9 mouse cellular contexts compared by ENCODE assay signal in genomic region chr3:67564731-67565357, GRCm38 (mm10). TPM values are rescaled to one million over a fixed set of nuclear protein-coding genes. Genes with fewer than 3 reads are reported as not detected.
A peak's percentile ranks its signal among the peaks of the same experiment; 100 is the strongest.
DNase-seq lines count a peak whose midpoint lies in the region; ATAC-seq and TF ChIP-seq lines count a peak whose summit lies in the region.
"Had no signal": no experiment of that assay in that cellular context is flagged by ENCODE, and none has a peak within 500 bp of the region (broad histone marks: within the 10 kb centered on the region; RNA-seq: fewer than 3 reads in every experiment).

No protein-coding gene starts in this region.

- no peak for TF ChIP-seq POLR2A in spleen, adult 2 months (IDR thresholded peaks at IDR 0.05; ENCODE audit: low read depth, low read length)

- no peak overlapping the region for H3K9ac ChIP-seq in midbrain, embryonic 11.5 days (ENCODE audit: low read length)
- H3K9ac ChIP-seq in liver, embryonic 11.5 days (ENCODE audit: low read depth, low read length) = no peak overlapping the region

- H3K9me3 ChIP-seq in midbrain, embryonic 11.5 days (ENCODE audit: control insufficient read depth, low read length) = no peaks in the 10 kb centered on the region; the same call in 1 of the 2 replicates
- no peaks in the 10 kb centered on the region for H3K9me3 ChIP-seq in midbrain, embryonic 10.5 days (replicated peaks)
- H3K9me3 ChIP-seq in liver, embryonic 11.5 days (ENCODE audit: control insufficient read depth, low read length) = no peaks in the 10 kb centered on the region
- H3K9me3 ChIP-seq: G1E had no signal

- WGBS in midbrain, embryonic 11.5 days = 65% methylated on average over 5 of the region's 5 CpGs
- WGBS in midbrain, embryonic 10.5 days = 70% methylated on average over 5 of the region's 5 CpGs
- 55% methylated on average over 5 of the region's 5 CpGs for WGBS in liver, embryonic 11.5 days
- 56% methylated on average over 5 of the region's 5 CpGs for WGBS in spleen, adult 2 months

- H3K4me1 ChIP-seq in midbrain, embryonic 11.5 days (ENCODE audit: control insufficient read depth, insufficient read depth, low read length) = no peaks in the 10 kb centered on the region
- H3K4me1 ChIP-seq in midbrain, embryonic 10.5 days = no peaks in the 10 kb centered on the region
- H3K4me1 ChIP-seq in liver, embryonic 11.5 days (replicated peaks; ENCODE audit: control insufficient read depth, insufficient read depth, low read length) = no peaks in the 10 kb centered on the region
- no peaks in the 10 kb centered on the region for H3K4me1 ChIP-seq in spleen, adult 2 months (ENCODE audit: control insufficient read depth, insufficient read depth, insufficient read length)

- ATAC-seq in midbrain, embryonic 11.5 days (ENCODE audit: low FRiP score) = 0 out of 2 replicates have a peak, but pooled peaks have one; percentile 46
- ATAC-seq in liver, embryonic 11.5 days (replicated peaks; ENCODE audit: low FRiP score) = peak; percentile 60

- no peak overlapping the region for H3K4me2 ChIP-seq in midbrain, embryonic 11.5 days
- H3K4me2 ChIP-seq in liver, embryonic 11.5 days = no peak overlapping the region

- no peak overlapping the region for H3K4me3 ChIP-seq in gastrocnemius, adult 2 months
- H3K4me3 ChIP-seq in midbrain, embryonic 11.5 days (ENCODE audit: low read depth, low read length) = no peak overlapping the region
- H3K4me3 ChIP-seq in midbrain, embryonic 10.5 days = no peak overlapping the region
- H3K4me3 ChIP-seq in liver, embryonic 11.5 days (ENCODE audit: low read depth, low read length) = no peak overlapping the region
- no peak overlapping the region for H3K4me3 ChIP-seq in spleen, adult 2 months (ENCODE audit: extremely low read depth, insufficient read depth, insufficient read length)

- intact Hi-C loops in gastrocnemius, adult 2 months (cut with DNase I) = loop anchor here (5.0 kb wide), 1 partner anchor 213 kb away; no protein-coding TSS in a partner anchor

- TF ChIP-seq CTCF in gastrocnemius, adult 2 months (IDR thresholded peaks at IDR 0.05) = peak; percentile 35
- peak; percentile 48; the same call in 1 of the 2 replicates for TF ChIP-seq CTCF in spleen, adult 2 months (IDR thresholded peaks at IDR 0.05; ENCODE audit: extremely low read depth, insufficient read depth, insufficient read length, insufficient replicate concordance)

- no peaks in the 10 kb centered on the region for H3K36me3 ChIP-seq in midbrain, embryonic 11.5 days (ENCODE audit: control insufficient read depth, insufficient read depth, low read length)
- H3K36me3 ChIP-seq in midbrain, embryonic 10.5 days = no peaks in the 10 kb centered on the region
- H3K36me3 ChIP-seq in liver, embryonic 11.5 days (ENCODE audit: control insufficient read depth, insufficient read depth, low read length) = no peaks in the 10 kb centered on the region
- no peaks in the 10 kb centered on the region for H3K36me3 ChIP-seq in spleen, adult 2 months (ENCODE audit: control insufficient read depth, insufficient read depth, low read length)
- H3K36me3 ChIP-seq: G1E had no signal

- H3K27me3 ChIP-seq in midbrain, embryonic 11.5 days (ENCODE audit: control insufficient read depth, insufficient read depth, low read length) = no peaks in the 10 kb centered on the region
- no peaks in the 10 kb centered on the region for H3K27me3 ChIP-seq in midbrain, embryonic 10.5 days (ENCODE audit: low read depth, poor library complexity, severe bottlenecking)
- H3K27me3 ChIP-seq in liver, embryonic 11.5 days (replicated peaks; ENCODE audit: control insufficient read depth, insufficient read depth, low read length) = no peaks in the 10 kb centered on the region
- H3K27me3 ChIP-seq in spleen, adult 2 months (ENCODE audit: control insufficient read depth, insufficient read depth, low read length) = no peaks in the 10 kb centered on the region

- no peak for DNase-seq in gastrocnemius, adult 2 months
- DNase-seq in gastrocnemius, adult 8-10 months (ENCODE audit: low spot score in 2 of 2) = no peak
- no peak for DNase-seq in midbrain, embryonic 11.5 days (ENCODE audit: low spot score, missing footprints)
- no peak for DNase-seq in midbrain, embryonic 10.5 days (ENCODE audit: low spot score)
- no peak for DNase-seq in liver, embryonic 11.5 days (ENCODE audit: low spot score)
- peak in 1 of 2 experiments; percentile 36 for DNase-seq in spleen, adult 2 months (ENCODE audit: low read depth in 1 of 2, low spot score in 2 of 2)
- no peak for DNase-seq in right cerebral cortex, postnatal 4 days
- DNase-seq in layer of hippocampus, adult 8-10 months (ENCODE audit: low spot score in 2 of 2) = no peak

- no peak overlapping the region for H3K27ac ChIP-seq in gastrocnemius, adult 2 months
- no peak overlapping the region for H3K27ac ChIP-seq in midbrain, embryonic 11.5 days (ENCODE audit: low read depth, low read length)
- H3K27ac ChIP-seq in midbrain, embryonic 10.5 days (replicated peaks) = no peak overlapping the region
- no peak overlapping the region for H3K27ac ChIP-seq in liver, embryonic 11.5 days (ENCODE audit: low read depth, low read length)
- H3K27ac ChIP-seq in spleen, adult 2 months (ENCODE audit: insufficient read depth, low read length) = no peak overlapping the region

RNA-seq across cellular contexts. Expression of gene Mfsd1, which starts 17.7 kb away (rescaled TPM):
- total RNA-seq in gastrocnemius, adult 2 months (2021) = 10 to 100 TPM; 23.5 to 26.4 TPM
- 10 to 100 TPM; 19.8 to 30.5 (median 25.2) TPM for total RNA-seq in gastrocnemius, adult 8-10 months (2022)
- polyA plus RNA-seq in midbrain, embryonic 11.5 days (2014; fragmentation: Nextera tagmentation; extraction: Ambion mirVana) = 68.0 and 72.4 TPM in 2 replicates
- 62.9 and 64.6 TPM in 2 replicates for polyA plus RNA-seq in midbrain, embryonic 10.5 days (2016; fragmentation: Nextera tagmentation; extraction: Ambion mirVana)
- 44.4 and 51.7 TPM in 2 replicates for polyA plus RNA-seq in liver, embryonic 11.5 days (2014; fragmentation: Nextera tagmentation; extraction: Ambion mirVana)
- 32.9 and 34.8 TPM in 2 replicates for polyA plus RNA-seq in spleen, adult 2 months (2012; rRNA removed)
- 10 to 100 TPM; 38.6 to 63.2 (median 46.6) TPM for total RNA-seq in layer of hippocampus, adult 8-10 months (2022)

RNA-seq across cellular contexts. Expression of gene Rarres1, which starts 49.5 kb away (rescaled TPM):
- 1 to 10 TPM in 1 of 2 experiments, under 1 TPM in 1; 0.23 to 1.0 TPM for total RNA-seq in gastrocnemius, adult 2 months (2021)
- total RNA-seq in gastrocnemius, adult 8-10 months (2022) = under 1 TPM; 0.29 to 0.72 (median 0.41) TPM
- polyA plus RNA-seq in midbrain, embryonic 11.5 days (2014; fragmentation: Nextera tagmentation; extraction: Ambion mirVana) = 0.77 and 1.2 TPM in 2 replicates
- polyA plus RNA-seq in midbrain, embryonic 10.5 days (2016; fragmentation: Nextera tagmentation; extraction: Ambion mirVana) = 1.5 and 1.6 TPM in 2 replicates
- polyA plus RNA-seq in liver, embryonic 11.5 days (2014; fragmentation: Nextera tagmentation; extraction: Ambion mirVana) = 3.4 and 4.6 TPM in 2 replicates
- 0.68 and 1.5 TPM in 2 replicates for polyA plus RNA-seq in spleen, adult 2 months (2012; rRNA removed)
- 1 to 10 TPM; 1.4 to 1.7 (median 1.6) TPM for total RNA-seq in layer of hippocampus, adult 8-10 months (2022)
- polyA plus RNA-seq: G1E had no signal
